Mouse (Mus musculus) urinary bladder, adult 18-20 months (tissue): ENCODE results near the gene Slc16a12.
A peak's percentile ranks its signal among the peaks of the same experiment; 100 is the strongest.
"Not testable (repeated sequence)": the region's sequence is repeated elsewhere in the genome, so short reads cannot be mapped to it uniquely, and the experiment has no call there.

ENCODE experiments used
- DNase-seq, 2 experiments: peaks; one replicate each; pipeline ENCODE4 v3.0.0; 2022; ENCODE audit warnings: low spot score in 2 of 2, mixed read lengths in 2 of 2

Slc16a12 gene

GRCm38 (mm10) chr19:34666127-34666526 lies 81.0 kb downstream of the Slc16a12 start:
- peak; percentile 11 to 66 for DNase-seq

- no peak for DNase-seq
These were observed 84.3 kb downstream of the Slc16a12 start for GRCm38 (mm10) chr19:34662740-34663139.

DNA sequence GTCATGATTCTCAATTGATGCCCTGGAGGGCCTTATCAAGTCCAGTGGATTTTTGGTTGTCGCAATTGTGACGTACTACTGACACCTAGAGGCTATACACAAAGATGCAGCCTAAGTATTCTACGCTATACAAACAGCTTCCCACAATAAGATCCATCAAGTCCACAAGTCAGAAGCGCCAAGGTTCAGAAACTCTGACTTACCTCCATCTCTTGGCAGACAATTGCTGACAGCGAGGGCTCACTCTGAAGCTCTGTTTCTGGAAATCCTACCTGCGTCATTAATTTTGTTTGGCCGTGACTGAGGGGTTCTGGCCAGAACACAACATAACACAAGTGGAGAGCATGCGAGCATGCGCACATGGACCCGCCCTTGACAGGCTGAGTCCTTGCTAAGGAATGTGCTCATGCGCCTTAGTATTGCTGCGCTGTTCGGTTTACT lies 85.0 kb downstream of the Slc16a12 start:
- DNase-seq = peak; percentile 24 to 43

DNA sequence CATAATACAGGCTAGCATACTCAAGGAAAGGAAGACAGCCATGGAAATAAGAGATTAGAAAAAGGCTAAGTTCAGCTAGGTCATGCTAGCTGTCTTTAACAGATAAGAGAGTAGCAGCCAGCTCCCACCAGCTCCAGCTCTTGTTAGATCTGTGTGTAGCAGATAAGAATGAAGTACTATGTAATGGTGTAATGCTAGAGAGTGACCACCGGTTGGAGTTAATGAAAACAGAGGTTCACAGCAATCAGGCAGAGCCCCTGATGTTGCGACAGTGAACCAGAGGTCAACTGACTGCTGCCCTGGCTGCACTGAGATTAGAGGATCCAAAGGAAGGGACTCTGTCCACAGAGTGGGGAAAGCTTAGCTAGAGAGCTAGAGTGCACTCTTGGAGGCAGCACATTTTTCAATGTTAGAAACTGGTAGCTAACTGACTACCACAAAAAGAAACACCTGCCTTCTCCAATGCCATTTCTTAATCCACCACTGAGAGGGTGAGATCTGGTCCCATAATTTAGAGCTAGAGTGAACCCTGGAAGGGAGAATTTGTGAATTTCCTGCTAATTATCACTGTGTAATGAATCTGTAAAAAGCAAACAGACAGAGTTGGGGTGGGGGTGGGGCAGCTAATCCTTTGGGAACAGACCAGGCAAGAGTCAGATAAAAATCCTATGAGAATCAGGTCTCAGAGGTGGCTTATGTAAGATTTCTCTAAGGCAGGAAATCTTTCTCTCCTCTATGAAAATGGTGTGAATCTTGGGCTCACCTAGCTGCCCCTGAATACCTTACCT lies 90.4 kb downstream of the Slc16a12 start:
- no peak for DNase-seq

- no peak for DNase-seq
These were observed 91.8 kb downstream of the Slc16a12 start for GRCm38 (mm10) chr19:34655227-34655805.

DNA sequence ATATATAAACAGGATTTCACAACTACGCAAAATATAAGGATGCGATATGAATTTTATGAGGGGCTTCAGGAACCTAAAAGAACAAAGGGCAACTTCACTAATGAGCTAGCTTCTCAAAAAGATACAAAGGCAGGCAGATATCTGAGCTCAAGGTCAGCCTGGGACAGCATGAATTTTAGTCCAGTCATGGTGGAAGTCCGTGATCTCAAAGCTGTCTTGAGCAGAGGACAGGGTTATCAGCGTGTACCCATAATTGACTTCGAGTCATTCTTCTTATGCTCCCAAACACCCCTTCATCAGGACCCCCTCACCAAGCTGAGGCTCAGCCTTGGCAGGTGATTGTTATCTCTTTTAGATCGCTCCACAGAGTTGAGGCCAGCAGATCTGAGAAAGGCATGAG lies 96.1 kb downstream of the Slc16a12 start:
- DNase-seq = no peak

GRCm38 (mm10) chr19:34650276-34650675 lies 96.8 kb downstream of the Slc16a12 start:
- no peak for DNase-seq

DNA sequence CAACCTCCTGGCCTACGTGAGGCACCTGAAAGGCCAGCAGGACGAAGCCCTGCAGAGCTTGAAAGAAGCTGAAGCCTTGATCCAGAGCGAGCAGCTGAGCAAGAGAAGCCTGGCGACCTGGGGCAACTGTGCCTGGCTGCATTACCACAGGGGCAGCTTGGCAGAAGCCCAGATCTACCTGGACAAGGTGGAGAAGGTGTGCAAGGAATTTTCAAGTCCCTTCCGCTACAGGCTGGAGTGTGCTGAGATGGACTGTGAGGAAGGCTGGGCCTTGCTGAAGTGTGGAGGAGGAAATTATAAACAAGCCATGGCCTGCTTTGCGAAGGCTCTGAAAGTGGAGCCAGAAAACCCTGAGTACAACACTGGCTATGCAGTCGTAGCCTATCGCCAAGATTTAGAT lies 99.5 kb downstream of the Slc16a12 start:
- not testable (repeated sequence) for DNase-seq

DNA sequence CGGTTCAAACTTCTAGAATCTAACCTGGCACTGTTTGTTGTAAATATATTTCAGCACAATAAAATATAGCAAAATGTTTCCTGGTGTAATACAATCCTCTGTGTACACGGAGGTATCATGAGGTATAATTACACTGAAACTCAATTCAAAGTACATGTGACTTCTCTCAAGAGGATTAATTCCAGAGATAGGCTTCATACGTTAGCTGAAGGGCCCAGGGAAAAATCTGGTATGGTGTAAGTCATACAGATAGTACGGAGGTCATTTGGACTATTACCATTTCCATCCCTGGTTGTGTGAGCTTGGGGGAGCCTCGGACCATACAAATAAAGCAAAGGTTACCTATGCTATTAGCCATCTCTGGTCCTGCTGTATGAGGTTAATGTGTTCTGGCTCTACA lies 104.5 kb downstream of the Slc16a12 start:
- no peak for DNase-seq

GRCm38 (mm10) chr19:34640623-34641022 lies 106.5 kb downstream of the Slc16a12 start, which contains the start of the genes Ifit1bl2 and Ifit1:
Gene Ifit1bl2 (minus strand): TSS chr19:34640743.
Gene Ifit1 (plus strand): TSS chr19:34640871.
- DNase-seq = peak; percentile 2 to 3

GRCm38 (mm10) chr19:34636933-34637557 lies 110.0 kb downstream of the Slc16a12 start:
- peak; percentile 24 for DNase-seq

GRCm38 (mm10) chr19:34633484-34633883 lies 113.6 kb downstream of the Slc16a12 start:
- DNase-seq = no peak

DNA sequence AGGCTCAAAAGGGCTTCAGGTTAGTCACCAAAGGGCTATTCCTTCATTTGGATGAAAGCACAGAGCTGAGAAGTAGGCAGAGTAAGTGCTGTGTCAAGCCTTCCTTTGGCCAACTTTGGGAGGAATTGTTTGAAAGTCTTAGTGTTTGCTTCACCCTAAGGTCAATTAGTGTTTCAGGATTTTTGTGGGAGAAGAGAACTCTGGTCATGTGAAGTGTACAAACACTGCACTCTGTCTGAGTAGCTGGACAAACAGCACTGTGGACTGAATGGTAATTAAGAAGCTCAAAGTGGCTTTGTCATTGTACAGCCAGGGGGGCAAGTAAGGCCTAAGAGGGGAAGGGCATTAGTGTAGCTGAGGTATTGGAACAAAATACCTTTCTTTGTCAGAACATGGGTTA lies 115.6 kb downstream of the Slc16a12 start:
- DNase-seq = no peak

DNA sequence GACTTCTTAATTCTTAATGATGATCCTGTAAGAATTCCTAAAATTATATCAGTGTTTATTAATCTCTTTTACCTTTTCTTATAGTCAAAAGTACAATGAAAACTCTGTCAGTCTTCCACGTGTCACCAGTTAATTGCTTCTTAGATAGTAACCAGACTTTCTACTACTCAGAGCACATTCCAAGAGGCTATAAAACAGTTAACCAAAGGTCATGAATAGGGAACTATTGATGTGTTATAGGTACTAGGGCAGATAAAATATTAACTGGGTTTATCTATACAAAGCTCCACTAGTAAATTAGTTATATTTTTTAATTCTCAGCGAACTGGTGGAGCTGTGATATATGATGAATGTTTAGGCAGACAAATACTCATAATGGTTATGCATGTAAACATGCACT lies 119.6 kb downstream of the Slc16a12 start:
- no peak for DNase-seq

- no peak for DNase-seq
These were observed 122.4 kb downstream of the Slc16a12 start for GRCm38 (mm10) chr19:34624663-34625062.

- DNase-seq = no peak
These were observed 123.3 kb downstream of the Slc16a12 start for GRCm38 (mm10) chr19:34623781-34624180.

- no peak for DNase-seq
These were observed 126.2 kb downstream of the Slc16a12 start for GRCm38 (mm10) chr19:34620871-34621270.
